Mouse (Mus musculus): ENCODE data around the gene Rnase1. TPM values are rescaled to one million over a fixed set of nuclear protein-coding genes. Genes with fewer than 3 reads are reported as not detected.

Rnase1 gene
- total RNA-seq, 2 experiments from 2014 or later, result 0.55 to 0.99 TPM

- DNase-seq, result no peak
These were observed 6.2 kb downstream of the Rnase1 start for GRCm38 (mm10) chr14:51140342-51140741.

DNA sequence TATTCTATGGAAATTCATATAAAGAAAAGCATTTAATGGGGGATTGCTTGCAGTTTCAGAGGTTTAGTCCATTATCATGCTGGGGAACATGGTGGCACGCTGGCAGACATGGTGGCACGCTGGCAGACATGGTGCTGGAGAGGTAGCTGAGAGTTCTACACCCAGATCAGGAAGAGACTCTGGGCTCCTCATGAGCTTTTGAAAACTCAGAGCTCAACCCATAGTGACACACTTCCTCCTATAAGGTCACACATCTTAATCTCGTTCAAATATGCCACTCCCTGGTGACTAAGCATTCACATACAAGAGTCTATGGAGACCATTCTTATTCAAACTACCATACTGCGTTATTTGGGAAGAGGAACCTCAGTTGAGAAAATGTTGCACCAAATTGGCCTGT is 14.2 kb downstream of the Rnase1 start:
- no peak for DNase-seq

DNA sequence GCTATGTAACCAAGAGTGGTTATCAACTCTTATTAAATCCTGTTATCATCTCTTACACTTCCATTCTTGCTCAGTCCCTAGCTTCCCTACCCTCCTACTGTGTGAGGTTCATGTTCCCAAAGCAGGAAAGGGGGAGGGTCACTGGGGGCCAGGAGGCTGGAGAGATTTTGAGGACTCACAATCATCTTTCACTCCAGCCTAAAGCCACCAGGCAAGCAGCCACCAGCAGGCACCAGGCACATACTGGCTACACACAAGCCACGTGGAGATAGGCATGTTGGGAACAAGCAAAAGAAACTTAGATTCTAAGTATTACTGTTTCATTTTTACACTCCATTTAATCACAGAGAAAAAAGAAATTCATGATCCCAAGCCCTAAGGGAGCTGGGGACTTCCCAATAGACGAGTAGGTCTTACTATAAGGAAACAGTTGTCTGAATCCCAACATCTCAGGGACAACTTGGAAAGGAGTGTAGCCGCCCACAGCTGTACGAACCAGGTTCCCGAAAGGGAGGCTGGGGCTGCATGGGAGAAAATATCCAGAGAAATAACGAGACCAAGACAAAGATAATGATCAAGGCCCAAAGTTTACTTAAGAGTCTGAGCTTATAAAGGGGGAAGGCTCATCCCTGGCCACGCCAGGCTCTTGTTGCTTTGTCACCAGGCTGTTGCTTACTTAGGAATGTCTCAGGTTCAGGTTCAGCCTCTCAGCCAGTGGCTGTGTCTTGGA is 15.3 kb downstream of the Rnase1 start:
- no peak for DNase-seq

- DNase-seq, result no peak
These were observed 16.2 kb downstream of the Rnase1 start for GRCm38 (mm10) chr14:51130315-51130940.

DNA sequence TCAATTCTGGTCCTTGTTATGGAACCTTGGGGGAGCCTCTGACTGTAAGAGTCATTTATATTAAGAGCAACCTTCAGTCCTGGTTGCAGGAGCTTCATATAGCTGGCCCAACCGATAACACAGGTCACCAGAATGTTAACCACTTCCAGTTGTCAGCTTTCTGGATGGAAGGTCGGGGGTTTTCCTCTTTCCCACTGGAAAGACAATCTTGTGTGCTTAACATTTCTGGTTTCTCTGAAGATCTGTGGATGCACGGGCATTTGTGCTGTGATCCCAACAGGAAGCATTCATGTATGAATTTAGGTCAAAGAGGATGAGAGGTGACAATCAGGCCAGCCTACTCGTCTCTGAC is 17.0 kb downstream of the Rnase1 start:
- DNase-seq, result no peak

DNA sequence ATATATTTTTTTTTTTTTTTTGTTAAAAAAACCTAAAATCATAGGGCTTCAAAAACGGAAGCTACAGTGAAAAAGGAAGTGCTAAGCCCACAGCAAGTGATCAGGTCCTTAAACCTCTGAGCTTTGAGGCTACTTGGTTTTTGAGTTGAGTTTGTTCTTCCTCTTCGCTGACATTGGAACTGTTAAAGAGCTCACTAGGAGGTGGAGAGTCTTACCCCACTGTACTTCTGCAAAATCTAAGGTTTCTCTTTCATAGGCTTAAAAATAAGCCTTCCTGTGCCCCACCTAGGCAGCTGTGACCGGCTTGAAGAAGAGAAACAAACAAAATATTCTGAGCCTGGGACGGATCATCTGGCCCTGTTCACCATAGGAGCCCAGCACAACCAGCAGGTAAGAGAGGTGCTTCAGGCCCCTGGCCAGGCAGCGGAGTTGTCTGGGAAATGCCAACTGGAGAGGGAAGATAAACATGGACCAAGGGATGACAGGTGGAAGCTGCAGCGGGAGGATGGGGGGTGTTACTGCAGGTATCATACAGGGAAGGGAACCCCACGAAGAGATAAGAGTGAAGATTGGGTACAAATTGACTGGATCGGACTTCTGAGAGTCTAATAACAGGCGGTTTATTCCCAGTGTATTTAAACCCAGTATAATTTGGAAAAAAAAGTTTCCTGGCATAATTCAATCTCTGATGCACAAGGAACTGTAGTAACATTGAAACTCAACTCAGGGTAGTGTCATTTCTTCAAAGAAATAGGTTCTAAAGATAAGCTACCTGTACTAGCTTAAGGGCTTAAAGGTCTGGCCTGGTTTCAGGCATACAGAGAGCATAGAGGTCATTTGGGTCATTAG is 17.6 kb downstream of the Rnase1 start:
- no peak for DNase-seq

- DNase-seq, result no peak
These were observed 18.8 kb downstream of the Rnase1 start for GRCm38 (mm10) chr14:51127648-51128258.

GRCm38 (mm10) chr14:51125684-51126083 is 20.9 kb downstream of the Rnase1 start:
- no peak for DNase-seq

GRCm38 (mm10) chr14:51113916-51114560 is 32.5 kb downstream of the Rnase1 start, which contains the start of gene Eddm3b:
Gene Eddm3b, plus strand, starts transcription at chr14:51114426.
- DNase-seq, result no peak

GRCm38 (mm10) chr14:51113476-51113875 is 33.1 kb downstream of the Rnase1 start:
- DNase-seq, result no peak

- DNase-seq, result peak; percentile 62
These were observed 34.6 kb downstream of the Rnase1 start for GRCm38 (mm10) chr14:51111966-51112365.

GRCm38 (mm10) chr14:51106449-51106967 is 40.1 kb downstream of the Rnase1 start:
- DNase-seq, result no peak

DNA sequence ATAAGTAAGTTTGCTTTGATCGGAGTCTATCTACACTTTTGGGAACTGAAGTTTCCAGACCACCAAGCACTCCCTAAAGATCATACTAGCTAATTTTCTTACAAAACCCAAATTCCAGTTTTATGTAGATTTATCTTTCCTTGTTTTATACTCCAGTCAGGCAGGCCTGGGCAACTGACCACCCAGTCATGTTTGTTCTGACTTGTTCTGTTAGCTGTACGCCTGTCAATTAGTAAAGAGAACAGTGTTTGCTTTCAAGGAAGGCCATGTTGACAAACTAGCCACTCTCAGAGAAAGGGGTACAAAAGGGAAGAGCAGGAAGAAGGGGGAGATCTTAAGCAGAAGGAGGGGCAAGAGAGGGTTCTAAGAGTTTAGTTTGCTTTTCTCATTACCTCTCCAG is 42.2 kb downstream of the Rnase1 start:
- no peak for DNase-seq

- peak; percentile 81 for DNase-seq
These were observed 43.4 kb downstream of the Rnase1 start for GRCm38 (mm10) chr14:51103217-51103616.

- DNase-seq, result no peak
These were observed 45.3 kb downstream of the Rnase1 start for GRCm38 (mm10) chr14:51101284-51101683.

- DNase-seq, result no peak
These were observed 47.7 kb downstream of the Rnase1 start for GRCm38 (mm10) chr14:51098921-51099320.

- DNase-seq, result peak; percentile 84
These were observed 48.3 kb downstream of the Rnase1 start for GRCm38 (mm10) chr14:51098300-51098699.

DNA sequence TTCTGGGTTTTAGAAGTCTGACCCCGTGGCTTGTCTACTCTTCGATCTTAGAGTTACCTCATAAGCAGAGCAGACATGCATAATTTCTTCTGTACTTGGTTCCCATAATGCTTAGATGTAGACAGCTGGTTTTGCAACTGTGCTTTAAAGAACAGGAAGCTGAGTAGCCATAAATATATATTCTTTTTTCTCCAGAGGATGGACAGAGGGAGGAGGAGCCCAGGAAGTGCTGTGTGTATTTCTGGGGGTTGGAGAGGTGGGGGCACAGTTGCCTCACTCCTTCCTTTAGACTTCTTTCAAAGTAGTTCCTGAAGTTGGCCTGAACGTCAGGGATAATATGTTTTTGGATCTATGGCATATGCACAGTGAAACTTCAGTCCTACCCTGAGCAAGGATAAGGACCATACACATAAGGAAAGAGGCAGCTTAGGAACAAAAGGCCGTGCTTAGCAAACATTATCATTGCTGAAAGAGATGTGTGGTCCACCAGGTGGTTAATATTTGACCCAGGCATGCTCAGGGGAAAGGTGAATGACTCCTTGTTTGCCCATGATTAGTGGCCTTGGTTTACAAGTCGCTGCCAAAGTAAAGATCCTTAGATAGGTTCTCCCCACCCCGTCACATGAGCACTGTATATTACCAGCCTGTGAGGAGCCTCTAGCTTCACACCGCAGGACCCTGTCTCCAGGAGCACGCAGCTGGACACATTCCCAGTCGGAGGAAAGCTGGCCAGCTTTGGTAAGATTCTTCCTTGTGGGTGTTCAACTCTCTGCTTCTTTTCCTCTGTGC is 50.7 kb downstream of the Rnase1 start:
- no peak for DNase-seq

All from heart, postnatal 4 days (tissue).